Mouse (Mus musculus): Measurements from ENCODE around the gene Tmem132d. TPM values are rescaled to one million over a fixed set of nuclear protein-coding genes. Genes with fewer than 3 reads are reported as not detected.

Tmem132d gene
- polyA plus RNA-seq, 1 experiment from 2014 or later, result not detected

- no peak overlapping the region for H3K9ac ChIP-seq (ENCODE audit: low read depth, low read length)
- no peak for TF ChIP-seq CTCF (IDR thresholded peaks at IDR 0.05; ENCODE audit: low read depth)
- no peaks in the 10 kb centered on the region for H3K4me1 ChIP-seq (replicated peaks; ENCODE audit: control insufficient read depth, insufficient read depth, low read length)
- H3K4me2 ChIP-seq (replicated peaks; ENCODE audit: low read depth), result no peak overlapping the region
- H3K27me3 ChIP-seq (replicated peaks; ENCODE audit: control insufficient read depth, insufficient read depth, low read length), result no peaks in the 10 kb centered on the region
- ATAC-seq, result no peak
- 66% methylated on average over 8 of the region's 8 CpGs for whole genome bisulfite sequencing
- H3K36me3 ChIP-seq (ENCODE audit: control insufficient read depth, insufficient read depth), result no peaks in the 10 kb centered on the region
- H3K9me3 ChIP-seq (ENCODE audit: control insufficient read depth), result no peaks in the 10 kb centered on the region
- H3K27ac ChIP-seq (ENCODE audit: low read depth, low read length), result no peak overlapping the region
- no peak overlapping the region for H3K4me3 ChIP-seq (ENCODE audit: low read depth, low read length)
Measured at GRCm38 (mm10) chr5:128136818-128137217, 296.1 kb downstream of the Tmem132d start.

DNA sequence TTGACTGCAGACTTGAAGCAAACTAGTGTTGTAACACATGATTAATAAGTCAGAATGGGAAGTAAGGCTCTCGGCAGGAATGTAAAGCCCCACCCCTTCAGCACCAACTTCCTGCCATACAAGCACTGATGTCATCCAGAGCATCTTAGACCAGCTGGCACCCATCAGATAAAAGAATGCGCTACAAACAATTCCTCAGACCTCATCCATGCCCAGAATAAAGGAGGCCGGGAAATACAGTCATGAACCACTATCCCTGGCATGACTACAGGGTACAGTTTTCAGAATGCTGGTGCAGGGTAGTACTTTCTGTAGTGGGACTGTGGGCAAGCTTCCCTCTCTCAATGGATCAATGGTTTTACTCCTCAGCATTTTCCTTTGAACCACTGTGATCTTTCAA, 310.2 kb downstream of the Tmem132d start:
- 54% methylated on average over 3 of the region's 3 CpGs for WGBS
- Histone ChIP-seq H3K27ac (ENCODE audit: low read depth, low read length) (no peak overlapping the region), H3K4me2 (replicated peaks; ENCODE audit: low read depth) (no peak overlapping the region), H3K4me3 (ENCODE audit: low read depth, low read length) (no peak overlapping the region), H3K9me3 (ENCODE audit: control insufficient read depth) (no peaks in the 10 kb centered on the region), H3K36me3 (ENCODE audit: control insufficient read depth, insufficient read depth) (no peaks in the 10 kb centered on the region), H3K4me1 (replicated peaks; ENCODE audit: control insufficient read depth, insufficient read depth, low read length) (no peaks in the 10 kb centered on the region), H3K9ac (ENCODE audit: low read depth, low read length) (no peak overlapping the region), H3K27me3 (replicated peaks; ENCODE audit: control insufficient read depth, insufficient read depth, low read length) (no peaks in the 10 kb centered on the region)
- no peak for TF ChIP-seq CTCF (IDR thresholded peaks at IDR 0.05; ENCODE audit: low read depth)
- ATAC-seq, result no peak

GRCm38 (mm10) chr5:128119171-128119570, 313.7 kb downstream of the Tmem132d start:
- H3K4me1 ChIP-seq (replicated peaks; ENCODE audit: control insufficient read depth, insufficient read depth, low read length), result no peaks in the 10 kb centered on the region
- no peaks in the 10 kb centered on the region for H3K36me3 ChIP-seq (ENCODE audit: control insufficient read depth, insufficient read depth)
- 54% methylated on average over 3 of the region's 3 CpGs for WGBS
- H3K9me3 ChIP-seq (ENCODE audit: control insufficient read depth), result no peaks in the 10 kb centered on the region
- no peak overlapping the region for H3K9ac ChIP-seq (ENCODE audit: low read depth, low read length)
- no peak for ATAC-seq
- no peak overlapping the region for H3K27ac ChIP-seq (ENCODE audit: low read depth, low read length)
- no peak for TF ChIP-seq CTCF (IDR thresholded peaks at IDR 0.05; ENCODE audit: low read depth)
- no peak overlapping the region for H3K4me2 ChIP-seq (replicated peaks; ENCODE audit: low read depth)
- H3K4me3 ChIP-seq (ENCODE audit: low read depth, low read length), result no peak overlapping the region
- H3K27me3 ChIP-seq (replicated peaks; ENCODE audit: control insufficient read depth, insufficient read depth, low read length), result no peaks in the 10 kb centered on the region

- H3K9me3 ChIP-seq (ENCODE audit: control insufficient read depth), result no peaks in the 10 kb centered on the region
- no peak overlapping the region for H3K27ac ChIP-seq (ENCODE audit: low read depth, low read length)
- no peak for ATAC-seq
- no peak overlapping the region for H3K4me3 ChIP-seq (ENCODE audit: low read depth, low read length)
- no peaks in the 10 kb centered on the region for H3K4me1 ChIP-seq (replicated peaks; ENCODE audit: control insufficient read depth, insufficient read depth, low read length)
- no peaks in the 10 kb centered on the region for H3K27me3 ChIP-seq (replicated peaks; ENCODE audit: control insufficient read depth, insufficient read depth, low read length)
- H3K9ac ChIP-seq (ENCODE audit: low read depth, low read length), result no peak overlapping the region
- 87% methylated on average over 8 of the region's 8 CpGs for WGBS
- no peaks in the 10 kb centered on the region for H3K36me3 ChIP-seq (ENCODE audit: control insufficient read depth, insufficient read depth)
- no peak overlapping the region for H3K4me2 ChIP-seq (replicated peaks; ENCODE audit: low read depth)
- no peak for TF ChIP-seq CTCF (IDR thresholded peaks at IDR 0.05; ENCODE audit: low read depth)
Measured at GRCm38 (mm10) chr5:128113107-128113506, 319.8 kb downstream of the Tmem132d start.

GRCm38 (mm10) chr5:128112518-128112917, 320.4 kb downstream of the Tmem132d start:
- no peak for ATAC-seq
- WGBS, result 94% methylated on average over 3 of the region's 3 CpGs

DNA sequence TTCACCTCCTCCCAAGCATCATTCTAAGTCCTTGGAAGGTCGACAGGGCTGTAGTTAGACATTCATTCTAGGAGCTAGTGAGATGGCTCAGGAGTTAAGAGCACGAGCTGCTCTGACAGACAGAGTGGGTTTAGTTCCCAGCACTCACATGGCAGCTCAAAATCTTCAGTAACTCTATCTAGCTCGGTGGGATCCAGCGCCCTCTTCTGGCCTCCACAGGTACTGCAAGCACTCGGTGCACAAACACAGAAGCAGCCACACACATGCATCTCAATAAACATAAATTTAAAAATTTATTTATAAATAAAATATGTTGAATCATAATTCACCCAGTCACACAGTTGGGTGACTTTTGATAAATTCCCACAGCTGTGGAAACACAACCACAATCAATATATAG, 321.2 kb downstream of the Tmem132d start:
- WGBS, result 76% methylated on average over 5 of the region's 5 CpGs
- no peak overlapping the region for H3K4me3 ChIP-seq (ENCODE audit: low read depth, low read length)
- ATAC-seq, result no peak

More at GRCm38 (mm10) chr5:128112518-128112917, 320.4 kb downstream of the Tmem132d start:
- H3K4me1 ChIP-seq (replicated peaks; ENCODE audit: control insufficient read depth, insufficient read depth, low read length), result no peaks in the 10 kb centered on the region
- no peak overlapping the region for H3K27ac ChIP-seq (ENCODE audit: low read depth, low read length)
- H3K36me3 ChIP-seq (ENCODE audit: control insufficient read depth, insufficient read depth), result no peaks in the 10 kb centered on the region
- TF ChIP-seq CTCF (IDR thresholded peaks at IDR 0.05; ENCODE audit: low read depth), result no peak
- no peaks in the 10 kb centered on the region for H3K9me3 ChIP-seq (ENCODE audit: control insufficient read depth)
- no peaks in the 10 kb centered on the region for H3K27me3 ChIP-seq (replicated peaks; ENCODE audit: control insufficient read depth, insufficient read depth, low read length)
- no peak overlapping the region for H3K9ac ChIP-seq (ENCODE audit: low read depth, low read length)
- no peak overlapping the region for H3K4me3 ChIP-seq (ENCODE audit: low read depth, low read length)
- no peak overlapping the region for H3K4me2 ChIP-seq (replicated peaks; ENCODE audit: low read depth)

DNA sequence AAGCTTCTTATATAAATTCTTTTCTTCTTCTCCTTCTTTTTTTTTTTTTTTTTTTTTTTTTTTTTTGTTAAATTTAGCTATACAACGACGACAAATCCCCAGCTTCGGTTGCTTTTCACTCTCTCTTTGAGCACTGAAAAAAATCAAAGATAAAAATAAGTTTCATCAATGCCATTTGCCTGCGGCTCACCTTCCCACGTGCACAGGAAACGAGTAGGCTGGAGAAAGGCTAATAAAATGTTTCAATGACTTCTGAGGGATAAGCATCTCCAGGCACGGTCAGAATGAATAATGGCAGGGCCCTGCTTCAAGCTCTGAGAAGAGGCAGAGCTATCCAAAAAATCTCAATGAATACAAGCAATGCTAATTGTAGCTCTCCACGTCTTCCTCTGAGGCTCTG, 330.3 kb downstream of the Tmem132d start:
- H3K4me3 ChIP-seq (ENCODE audit: low read depth, low read length), result no peak overlapping the region
- no peaks in the 10 kb centered on the region for H3K4me1 ChIP-seq (replicated peaks; ENCODE audit: control insufficient read depth, insufficient read depth, low read length)
- 64% methylated on average over 8 of the region's 8 CpGs for WGBS
- H3K27ac ChIP-seq (ENCODE audit: low read depth, low read length), result no peak overlapping the region
- H3K9me3 ChIP-seq (ENCODE audit: control insufficient read depth), result no peaks in the 10 kb centered on the region; the same call in 1 of the 2 replicates
- TF ChIP-seq CTCF (IDR thresholded peaks at IDR 0.05; ENCODE audit: low read depth), result no peak
- ATAC-seq, result no peak
- no peaks in the 10 kb centered on the region for H3K27me3 ChIP-seq (replicated peaks; ENCODE audit: control insufficient read depth, insufficient read depth, low read length)
- no peaks in the 10 kb centered on the region for H3K36me3 ChIP-seq (ENCODE audit: control insufficient read depth, insufficient read depth)
- no peak overlapping the region for H3K4me2 ChIP-seq (replicated peaks; ENCODE audit: low read depth)
- no peak overlapping the region for H3K9ac ChIP-seq (ENCODE audit: low read depth, low read length)

More for the DNA sequence above, 321.2 kb downstream of the Tmem132d start:
- Histone ChIP-seq H3K27ac (ENCODE audit: low read depth, low read length) (no peak overlapping the region), H3K27me3 (replicated peaks; ENCODE audit: control insufficient read depth, insufficient read depth, low read length) (no peaks in the 10 kb centered on the region), H3K9me3 (ENCODE audit: control insufficient read depth) (no peaks in the 10 kb centered on the region), H3K4me1 (replicated peaks; ENCODE audit: control insufficient read depth, insufficient read depth, low read length) (no peaks in the 10 kb centered on the region), H3K9ac (ENCODE audit: low read depth, low read length) (no peak overlapping the region), H3K4me2 (replicated peaks; ENCODE audit: low read depth) (no peak overlapping the region), H3K36me3 (ENCODE audit: control insufficient read depth, insufficient read depth) (no peaks in the 10 kb centered on the region)
- peak; percentile 23; the same call in 1 of the 2 replicates for TF ChIP-seq CTCF (IDR thresholded peaks at IDR 0.05; ENCODE audit: low read depth)

Data from intestine, postnatal 0 days (tissue).